ENCODE assay signal across 21 mouse cellular contexts in the genomic region with DNA sequence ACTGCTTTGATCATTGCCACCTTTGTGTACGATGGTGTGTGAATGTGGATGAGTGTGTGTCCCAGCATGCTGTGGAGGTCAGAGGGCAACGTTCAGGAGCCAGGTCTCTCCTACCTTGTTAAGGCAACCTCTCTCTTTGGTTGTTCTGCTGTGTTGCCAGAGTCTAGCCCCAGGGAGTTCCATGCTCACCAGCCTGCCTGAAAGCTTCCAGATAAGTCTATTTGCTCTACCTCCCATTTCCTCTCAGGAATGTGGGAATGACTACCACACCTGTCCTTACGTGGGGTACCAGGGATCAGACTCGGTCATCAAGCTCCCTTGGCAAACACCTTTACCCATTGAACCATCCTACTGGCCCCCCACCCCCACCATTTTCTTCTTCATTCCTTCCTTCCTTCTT. TPM values are rescaled to one million over a fixed set of nuclear protein-coding genes. Genes with fewer than 3 reads are reported as not detected.
"Had no signal": no experiment of that assay in that cellular context is flagged by ENCODE, and none has a peak within 500 bp of the region (broad histone marks: within the 10 kb centered on the region; RNA-seq: fewer than 3 reads in every experiment).

No protein-coding gene starts in this region.

- ATAC-seq: liver, postnatal 0 days; midbrain, embryonic 13.5 days; midbrain, embryonic 15.5 days had no signal

- DNase-seq: liver, embryonic 13.5 days; liver, postnatal 0 days; lung, adult 2 months; lung, postnatal 10 days; right cerebral cortex, postnatal 25 days; right cerebral cortex, postnatal 4 days; spleen, adult 18-20 months; thymus, adult 18-20 months; thymus, postnatal 14 days; thymus, postnatal 36 days had no signal

- H3K4me3 ChIP-seq: liver, embryonic 13.5 days; liver, embryonic 15.5 days; lung, embryonic 15.5 days; megakaryocyte, embryonic 14.5 days; midbrain, embryonic 13.5 days; midbrain, embryonic 15.5 days; myocyte; neural tube, embryonic 13.5 days; neural tube, embryonic 15.5 days had no signal

- H3K27ac ChIP-seq: liver, embryonic 13.5 days; liver, embryonic 15.5 days; lung, embryonic 15.5 days; macrophage; midbrain, embryonic 13.5 days; midbrain, embryonic 15.5 days; neural tube, embryonic 13.5 days; neural tube, embryonic 15.5 days had no signal

- H3K9me3 ChIP-seq: liver, embryonic 13.5 days; liver, embryonic 15.5 days; lung, embryonic 15.5 days; megakaryocyte, embryonic 14.5 days; midbrain, embryonic 13.5 days; midbrain, embryonic 15.5 days; neural tube, embryonic 13.5 days; neural tube, embryonic 15.5 days had no signal

- H3K9ac ChIP-seq: liver, embryonic 13.5 days; liver, embryonic 15.5 days; liver, postnatal 0 days; lung, embryonic 15.5 days; midbrain, embryonic 13.5 days; midbrain, embryonic 15.5 days; neural tube, embryonic 13.5 days; neural tube, embryonic 15.5 days had no signal

- H3K4me1 ChIP-seq: liver, embryonic 13.5 days; liver, embryonic 15.5 days; midbrain, embryonic 13.5 days; midbrain, embryonic 15.5 days; neural tube, embryonic 13.5 days; neural tube, embryonic 15.5 days had no signal

- H3K4me2 ChIP-seq: liver, embryonic 13.5 days; liver, embryonic 15.5 days; lung, embryonic 15.5 days; midbrain, embryonic 11.5 days; midbrain, embryonic 13.5 days; midbrain, embryonic 15.5 days; neural tube, embryonic 13.5 days; neural tube, embryonic 15.5 days had no signal

- H3K27me3 ChIP-seq: liver, embryonic 13.5 days; midbrain, embryonic 15.5 days; neural tube, embryonic 13.5 days; neural tube, embryonic 15.5 days had no signal

- H3K36me3 ChIP-seq: liver, embryonic 13.5 days; liver, embryonic 15.5 days; lung, embryonic 15.5 days; midbrain, embryonic 13.5 days; midbrain, embryonic 15.5 days; neural tube, embryonic 13.5 days; neural tube, embryonic 15.5 days had no signal

RNA-seq across cellular contexts. Expression of a gene that starts 12.3 kb away (rescaled TPM):
- polyA plus RNA-seq: macrophage, myocyte had no signal

RNA-seq across cellular contexts. Expression of a gene that starts 36.0 kb away (rescaled TPM):
- polyA plus RNA-seq: macrophage had no signal

RNA-seq across cellular contexts. Expression of a gene that starts 59.9 kb away (rescaled TPM):
- total RNA-seq: megakaryocyte progenitor cell, adult 5-6 weeks had no signal
